Mouse (Mus musculus) heart, embryonic 11.5 days (tissue): ENCODE data around the gene Gm20379. TPM values are rescaled to one million over a fixed set of nuclear protein-coding genes. Genes with fewer than 3 reads are reported as not detected.

Source experiments
- ATAC-seq: fragments of 200-750 bp; cut with Nextera tagmentation; replicated peaks from 2 replicates; pipeline ENCODE4 v1.8.0; 2017; ENCODE audit warnings: moderate library complexity; ENCODE audit not compliant: insufficient number of reproducible peaks, low FRiP score, low TSS enrichment
- H3K27ac ChIP-seq: fragments of 300-500 bp; sonication (generic); 2 replicates; pipeline ENCODE4 v1.5.1; 2014; ENCODE audit warnings: mild to moderate bottlenecking, low read depth, low read length
- H3K27me3 ChIP-seq: fragments of 300-500 bp; sonication (generic); 2 replicates; pipeline ENCODE4 v1.6.1; 2014; ENCODE audit warnings: mild to moderate bottlenecking, low read length, mixed read lengths; ENCODE audit not compliant: control insufficient read depth, insufficient read depth
- H3K36me3 ChIP-seq: fragments of 300-500 bp; sonication (generic); 2 replicates; pipeline ENCODE4 v1.6.1; 2014; ENCODE audit warnings: mild to moderate bottlenecking, low read length, moderate library complexity, mixed read lengths; ENCODE audit not compliant: control insufficient read depth, insufficient read depth
- H3K4me1 ChIP-seq: fragments of 300-500 bp; sonication (generic); 2 replicates; pipeline ENCODE4 v1.6.1; 2014; ENCODE audit warnings: low read length; ENCODE audit not compliant: control insufficient read depth, insufficient read depth
- H3K4me2 ChIP-seq: fragments of 300-500 bp; sonication (generic); 2 replicates; pipeline ENCODE4 v1.6.1; 2014; ENCODE audit warnings: mild to moderate bottlenecking, moderate library complexity
- H3K4me3 ChIP-seq: fragments of 300-500 bp; sonication (generic); 2 replicates; pipeline ENCODE4 v1.5.1; 2014; ENCODE audit warnings: low read depth, low read length
- H3K9ac ChIP-seq: fragments of 300-500 bp; sonication (generic); 2 replicates; pipeline ENCODE4 v1.6.1; 2014; ENCODE audit warnings: mild to moderate bottlenecking, low read depth, low read length, moderate library complexity
- H3K9me3 ChIP-seq: fragments of 300-500 bp; sonication (generic); replicated peaks from 2 replicates; pipeline ENCODE4 v1.6.1; 2016; ENCODE audit warnings: low read length; ENCODE audit not compliant: control insufficient read depth
- WGBS: fragments of 180-500 bp; shearing (Covaris S2); extraction: QIAGEN DNeasy Blood & Tissue Kit; methylation state at CpG from one replicate; pipeline ENCODE4 v1.1.7; 2014; ENCODE audit not compliant: insufficient replicate concordance; 5-methylcytosine and 5-hydroxymethylcytosine counted together
- polyA plus RNA-seq: library from polyadenylated mRNA; unstranded; fragments of >200 nt; fragmentation: Nextera tagmentation; extraction: Ambion mirVana; gene quantifications from 2 replicates; pipeline ENCODE4 v1.2.1, GENCODE M21; 2014

The Gm20379 gene
- polyA plus RNA-seq, 1 experiment from 2014 or later: 0.82 TPM

DNA sequence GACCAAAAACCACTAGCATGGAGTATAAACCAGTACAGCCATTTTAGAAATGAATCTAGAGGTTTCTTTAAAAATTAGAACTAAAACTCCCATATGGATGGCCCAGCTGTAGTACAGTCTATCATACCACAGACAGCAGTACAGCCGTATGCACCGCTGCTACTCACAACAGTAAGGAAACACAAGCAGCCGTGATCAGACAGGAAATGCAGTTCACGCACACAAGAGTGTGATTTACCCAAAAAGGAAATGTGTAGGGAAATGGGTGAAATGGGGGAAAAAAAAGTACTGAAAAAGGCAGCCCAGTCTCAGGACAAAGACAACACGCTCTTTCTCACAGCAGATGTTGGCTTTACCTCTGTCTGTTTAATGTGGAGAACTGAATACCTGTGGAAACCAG lies 11.9 kb upstream of the Gm20379 start:
- Histone ChIP-seq H3K9me3 (no peaks in the 10 kb centered on the region), H3K4me3 (no peak overlapping the region), H3K36me3 (peaks cover 2% of the 10 kb centered on the region; the same call in 1 of the 2 replicates), H3K27me3 (no peaks in the 10 kb centered on the region), H3K4me2 (no peak overlapping the region), H3K27ac (no peak overlapping the region), H3K4me1 (no peaks in the 10 kb centered on the region), H3K9ac (no peak overlapping the region)
- ATAC-seq: no peak
- WGBS: 71% methylated on average over 5 of the region's 5 CpGs

DNA sequence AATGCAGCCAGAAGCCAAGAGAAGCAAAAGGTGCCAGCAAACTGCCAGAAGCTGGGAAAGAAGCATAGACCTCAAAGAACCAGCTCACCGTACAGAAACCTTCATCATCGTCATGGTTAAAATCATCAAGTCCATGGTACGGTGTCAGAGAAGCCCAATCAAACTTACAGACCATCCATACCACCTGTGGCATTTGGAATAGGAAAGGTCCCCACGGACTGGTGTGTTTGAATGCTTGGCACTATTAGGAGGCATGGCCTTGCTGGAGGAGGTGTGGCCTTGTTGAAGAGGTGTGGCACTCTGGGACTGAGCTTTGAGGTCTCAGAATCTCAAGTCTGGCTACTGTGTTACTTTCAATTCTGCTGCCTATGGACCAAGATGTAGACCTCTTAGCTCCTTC lies 9.3 kb upstream of the Gm20379 start:
- Histone ChIP-seq H3K36me3 (peaks cover 2% of the 10 kb centered on the region; the same call in 1 of the 2 replicates), H3K27ac (no peak overlapping the region), H3K27me3 (no peaks in the 10 kb centered on the region), H3K9ac (no peak overlapping the region), H3K9me3 (no peaks in the 10 kb centered on the region), H3K4me2 (no peak overlapping the region), H3K4me3 (no peak overlapping the region), H3K4me1 (peaks cover 4% of the 10 kb centered on the region)
- no peak for ATAC-seq
- WGBS: 87% methylated on average over 4 of the region's 4 CpGs

DNA sequence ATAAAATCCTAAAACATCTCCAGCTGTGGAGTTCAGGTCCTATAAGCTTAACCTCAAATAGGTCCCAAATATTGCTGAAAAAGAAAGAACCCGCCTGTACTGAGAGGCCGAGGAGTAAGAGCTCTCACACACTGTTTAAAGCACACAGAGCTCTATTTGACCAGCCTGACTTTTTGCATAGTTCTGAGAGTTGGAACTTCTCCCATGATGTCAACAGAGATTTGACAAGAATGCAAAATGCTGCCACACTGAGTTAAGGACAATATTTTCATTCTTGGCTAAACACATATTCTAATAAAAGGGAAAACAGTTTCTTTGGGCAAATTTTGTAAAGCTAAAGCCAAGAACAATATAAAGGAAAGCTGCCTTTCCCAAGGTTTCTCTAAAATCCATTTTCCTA lies 8.8 kb upstream of the Gm20379 start:
- peaks cover 4% of the 10 kb centered on the region for H3K4me1 ChIP-seq
- no peak overlapping the region for H3K27ac ChIP-seq
- WGBS: 91% methylated on average over 2 of the region's 2 CpGs
- no peak for ATAC-seq
- H3K9ac ChIP-seq: no peak overlapping the region
- H3K9me3 ChIP-seq: no peaks in the 10 kb centered on the region
- H3K4me2 ChIP-seq: no peak overlapping the region
- no peak overlapping the region for H3K4me3 ChIP-seq
- H3K27me3 ChIP-seq: no peaks in the 10 kb centered on the region
- H3K36me3 ChIP-seq: peaks cover 2% of the 10 kb centered on the region; the same call in 1 of the 2 replicates

DNA sequence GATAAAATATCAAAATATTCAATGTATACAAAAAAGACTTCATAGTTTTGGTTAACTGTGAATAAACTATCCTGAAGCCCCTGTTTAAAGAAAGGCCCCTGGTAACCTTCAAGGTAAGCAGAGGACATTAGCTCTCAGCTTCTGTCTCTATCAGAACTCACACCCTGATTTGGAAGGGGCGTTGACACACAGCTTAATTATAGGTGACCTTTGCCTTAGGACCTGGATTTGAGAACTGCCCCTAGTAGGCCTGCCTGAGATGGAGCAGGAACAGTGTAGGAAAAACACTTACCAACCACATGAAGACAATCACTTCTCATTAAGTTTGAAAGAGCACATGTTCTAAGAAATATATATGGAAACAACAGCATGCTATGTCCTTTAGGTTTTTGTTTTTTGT lies 6.3 kb upstream of the Gm20379 start:
- WGBS: 47% methylated on average over 1 of the region's 1 CpGs
- Histone ChIP-seq H3K9ac (no peak overlapping the region), H3K27ac (no peak overlapping the region), H3K9me3 (no peaks in the 10 kb centered on the region), H3K4me2 (no peak overlapping the region), H3K4me3 (no peak overlapping the region), H3K27me3 (no peaks in the 10 kb centered on the region), H3K36me3 (peaks cover 2% of the 10 kb centered on the region; the same call in 1 of the 2 replicates), H3K4me1 (peaks cover 4% of the 10 kb centered on the region)
- ATAC-seq: no peak

- Histone ChIP-seq H3K27ac (no peak overlapping the region), H3K27me3 (no peaks in the 10 kb centered on the region), H3K4me1 (peaks cover 4% of the 10 kb centered on the region), H3K9ac (no peak overlapping the region), H3K9me3 (no peaks in the 10 kb centered on the region), H3K4me2 (no peak overlapping the region), H3K36me3 (peaks cover 5% of the 10 kb centered on the region; the same call in 1 of the 2 replicates), H3K4me3 (no peak overlapping the region)
- no peak for ATAC-seq
- WGBS: 82% methylated on average over 4 of the region's 4 CpGs
Observed at GRCm38 (mm10) chr13:92301754-92302153, 4.0 kb upstream of the Gm20379 start.

DNA sequence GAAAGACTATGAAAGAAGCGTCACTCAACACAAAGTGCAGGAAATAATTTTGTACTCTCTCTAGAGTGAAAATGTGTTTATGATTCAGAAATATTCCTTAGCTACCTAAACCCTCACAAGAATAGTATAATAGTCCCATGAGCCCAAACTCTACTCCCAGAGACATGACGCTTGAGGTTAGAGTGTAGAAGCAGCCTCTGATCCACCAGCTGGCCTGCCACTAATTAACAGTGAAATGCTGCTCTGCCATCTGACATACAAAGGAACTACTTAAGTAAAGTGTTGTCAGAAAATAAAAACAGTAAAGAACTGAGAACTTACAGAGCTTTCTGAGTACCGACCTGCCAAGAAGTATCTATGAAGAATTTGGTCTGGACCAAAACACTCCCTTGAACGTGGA lies 3.3 kb upstream of the Gm20379 start:
- H3K4me2 ChIP-seq: no peak overlapping the region
- peaks cover 4% of the 10 kb centered on the region for H3K4me1 ChIP-seq
- no peak for ATAC-seq
- H3K27me3 ChIP-seq: no peaks in the 10 kb centered on the region
- 87% methylated on average over 4 of the region's 4 CpGs for WGBS
- no peaks in the 10 kb centered on the region for H3K9me3 ChIP-seq
- H3K4me3 ChIP-seq: no peak overlapping the region
- H3K36me3 ChIP-seq: 0 out of 2 replicates have a peak, but pooled peaks cover 3% of the 10 kb centered on the region
- no peak overlapping the region for H3K27ac ChIP-seq
- no peak overlapping the region for H3K9ac ChIP-seq

DNA sequence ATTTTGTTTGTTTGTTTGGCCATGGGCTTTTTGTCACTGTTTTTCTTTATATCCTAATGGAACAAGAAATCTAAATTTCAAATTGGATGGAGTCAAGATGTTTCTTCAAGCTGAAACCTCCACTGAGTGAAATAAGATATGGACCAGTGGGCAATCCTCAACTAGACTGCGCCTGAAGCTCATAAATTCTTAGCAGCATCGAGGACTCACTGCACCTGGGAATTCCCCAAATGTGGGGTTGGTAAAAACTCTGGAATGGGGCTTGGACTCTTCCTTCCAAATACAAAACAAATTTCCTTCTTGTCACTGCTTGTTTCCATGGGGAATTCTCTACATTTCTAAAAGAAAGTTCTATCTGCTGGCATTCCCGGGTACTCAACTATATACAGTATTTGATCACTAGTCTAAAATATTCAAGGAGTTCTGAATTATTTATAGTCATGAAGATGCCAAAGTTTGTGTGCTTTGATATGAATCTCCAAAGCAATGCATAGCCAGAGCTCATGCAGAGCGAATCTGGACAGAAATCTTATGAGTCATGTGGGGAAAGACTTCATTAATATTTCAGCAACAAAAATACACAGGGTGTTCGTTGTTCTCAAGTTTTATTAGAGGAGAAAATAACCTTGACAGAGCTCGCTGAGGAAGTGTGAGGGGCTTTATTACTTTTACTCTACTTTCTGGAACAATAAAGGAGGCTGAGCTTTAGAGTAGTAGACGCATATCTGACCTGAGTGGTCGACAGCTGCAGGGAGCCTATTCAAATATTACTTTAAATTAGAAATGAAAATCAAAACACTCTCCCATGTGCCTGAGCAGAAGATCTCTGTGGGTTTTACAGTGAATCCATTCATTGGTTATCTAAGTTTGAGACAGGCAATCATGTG lies 2.5 kb upstream of the Gm20379 start:
- 82% methylated on average over 8 of the region's 8 CpGs for WGBS
- ATAC-seq: no peak
- 0 out of 2 replicates have a peak, but pooled peaks cover 7% of the 10 kb centered on the region for H3K36me3 ChIP-seq

GRCm38 (mm10) chr13:92304291-92304690 lies 1.5 kb upstream of the Gm20379 start:
- Histone ChIP-seq H3K27me3 (no peaks in the 10 kb centered on the region), H3K4me1 (peaks cover 4% of the 10 kb centered on the region), H3K9me3 (no peaks in the 10 kb centered on the region), H3K36me3 (peaks cover 10% of the 10 kb centered on the region; the same call in 1 of the 2 replicates), H3K4me2 (no peak overlapping the region), H3K9ac (no peak overlapping the region), H3K4me3 (no peak overlapping the region), H3K27ac (no peak overlapping the region)
- no peak for ATAC-seq
- 97% methylated on average over 5 of the region's 5 CpGs for WGBS

More for the DNA sequence above, 2.5 kb upstream of the Gm20379 start:
- Histone ChIP-seq H3K4me1 (peaks cover 4% of the 10 kb centered on the region), H3K9ac (no peak overlapping the region), H3K4me3 (no peak overlapping the region), H3K9me3 (no peaks in the 10 kb centered on the region), H3K4me2 (no peak overlapping the region), H3K27me3 (no peaks in the 10 kb centered on the region), H3K27ac (no peak overlapping the region)

DNA sequence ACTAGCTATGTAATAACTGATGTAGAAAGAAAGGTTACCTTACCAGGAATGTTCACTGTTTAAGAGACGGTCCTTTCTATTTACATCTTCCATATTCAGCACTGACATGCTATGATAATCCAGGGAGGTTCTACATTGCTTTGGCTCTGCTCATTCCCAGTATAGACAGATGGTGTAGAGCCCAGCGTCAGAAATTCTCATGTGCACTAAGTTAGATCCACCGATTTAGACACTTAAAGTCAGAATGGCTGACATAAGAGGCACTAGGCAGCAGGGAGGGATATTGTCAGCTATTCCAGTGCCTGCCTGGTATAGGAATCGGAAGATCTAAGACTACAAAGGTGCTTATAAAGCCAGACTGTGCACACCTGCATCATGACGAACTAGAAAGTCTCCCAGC lies 8.8 kb downstream of the Gm20379 start:
- H3K27ac ChIP-seq: no peak overlapping the region
- H3K4me2 ChIP-seq: no peak overlapping the region
- H3K27me3 ChIP-seq: no peaks in the 10 kb centered on the region
- H3K4me1 ChIP-seq: no peaks in the 10 kb centered on the region
- H3K36me3 ChIP-seq: no peaks in the 10 kb centered on the region
- no peaks in the 10 kb centered on the region for H3K9me3 ChIP-seq
- H3K9ac ChIP-seq: no peak overlapping the region
- 84% methylated on average over 5 of the region's 5 CpGs for WGBS
- ATAC-seq: no peak
- no peak overlapping the region for H3K4me3 ChIP-seq
